Mouse (Mus musculus): ENCODE measurements around the gene Nos2. TPM values are rescaled to one million over a fixed set of nuclear protein-coding genes. Genes with fewer than 3 reads are reported as not detected.
"Not testable (repeated sequence)": the region's sequence is repeated elsewhere in the genome, so short reads cannot be mapped to it uniquely, and the experiment has no call there.

The Nos2 gene
- total and polyA plus RNA-seq, 3 experiments: 0.89 to 3.6 (median 1.9) TPM

DNA sequence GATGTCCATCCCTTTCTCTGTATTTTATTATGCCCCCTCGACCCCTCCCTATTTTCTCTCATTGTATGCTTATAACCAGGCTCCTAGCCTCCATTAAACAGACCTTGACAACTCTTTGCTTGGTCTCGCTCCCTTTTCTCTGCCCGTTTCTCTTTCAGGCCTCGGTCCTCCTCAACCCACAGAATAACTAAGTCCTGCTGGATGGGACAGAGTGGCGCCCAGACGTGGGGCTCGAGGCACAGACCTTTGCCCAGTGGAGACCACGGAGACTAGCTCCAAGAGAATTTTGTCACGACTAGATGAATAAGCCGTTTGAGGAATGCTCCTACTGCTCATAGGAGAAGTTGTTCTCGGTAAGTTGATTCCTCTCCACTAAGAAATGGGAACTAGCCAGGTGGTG, 68.6 kb downstream of the Nos2 start:
- DNase-seq: not testable (repeated sequence)

DNA sequence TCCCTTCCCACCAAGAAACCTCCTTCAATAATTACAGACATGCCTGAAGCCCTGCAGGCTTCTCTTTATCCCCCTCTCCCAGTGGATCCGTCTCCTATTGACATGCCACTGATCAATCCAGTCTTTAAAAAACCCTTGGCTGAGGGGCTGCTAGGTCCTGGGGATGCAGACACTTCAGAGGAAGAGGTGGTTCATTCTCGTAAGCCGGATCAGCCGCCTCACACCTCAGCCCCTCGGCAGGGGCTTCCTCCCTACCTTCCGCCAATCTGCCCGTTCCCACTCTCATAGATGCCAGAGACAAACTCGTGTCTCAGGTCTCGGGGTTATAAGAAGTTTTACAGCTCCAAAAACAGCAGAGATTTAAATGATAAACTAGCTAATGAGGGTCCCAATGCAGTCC, 69.5 kb downstream of the Nos2 start:
- no peak for DNase-seq

DNA sequence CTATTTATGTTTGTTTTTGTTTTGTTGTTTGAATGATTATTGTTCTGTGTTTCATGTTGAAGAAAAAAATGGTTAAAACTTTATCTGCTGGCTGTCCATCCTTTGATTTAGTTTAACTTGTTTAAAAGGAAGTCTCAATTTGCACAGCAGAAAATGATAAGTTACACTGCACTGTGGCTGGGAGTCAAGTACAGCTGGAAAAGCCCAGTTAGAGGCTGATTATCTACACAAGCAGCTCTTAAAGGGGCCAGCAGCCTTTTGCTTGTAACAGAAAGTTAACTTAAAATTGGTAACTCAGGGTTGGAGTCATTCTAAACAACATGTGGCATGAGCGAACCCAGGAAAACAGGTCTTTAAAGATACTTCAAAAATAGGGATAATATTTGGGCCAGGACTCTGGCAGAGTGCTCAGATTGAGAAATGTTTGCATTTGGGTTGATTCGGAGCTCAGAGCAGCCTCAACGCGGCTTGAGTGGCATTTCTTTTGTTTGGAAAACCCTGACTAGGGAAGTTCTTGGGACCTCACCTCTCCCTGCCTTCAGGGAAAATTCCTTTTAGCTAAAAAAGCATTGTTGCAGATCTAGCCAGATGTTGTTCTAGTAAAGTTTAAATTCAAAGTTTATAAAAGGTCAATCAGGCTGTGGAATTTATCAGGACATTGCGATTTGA, 70.4 kb downstream of the Nos2 start:
- not testable (repeated sequence) for DNase-seq

DNA sequence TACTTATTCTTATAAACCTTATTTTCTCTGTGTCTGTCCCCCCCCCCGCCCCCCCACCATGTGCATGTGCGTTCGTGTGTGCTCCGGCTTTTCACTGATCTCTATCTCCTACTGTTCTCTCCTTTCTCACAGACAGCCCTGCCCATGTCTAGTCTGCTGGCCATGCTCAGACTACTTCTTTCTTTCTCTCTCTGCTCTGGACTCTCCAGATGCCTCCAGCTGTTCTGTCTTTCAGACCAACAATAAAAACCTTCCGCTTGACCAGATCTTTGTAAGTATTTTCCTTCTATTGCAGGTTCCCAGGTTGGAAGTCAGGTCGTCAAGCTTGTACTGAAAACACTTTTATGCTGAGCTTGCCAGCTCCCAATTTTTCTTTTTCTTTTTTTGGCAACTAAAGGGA, 78.5 kb downstream of the Nos2 start:
- DNase-seq: no peak

DNA sequence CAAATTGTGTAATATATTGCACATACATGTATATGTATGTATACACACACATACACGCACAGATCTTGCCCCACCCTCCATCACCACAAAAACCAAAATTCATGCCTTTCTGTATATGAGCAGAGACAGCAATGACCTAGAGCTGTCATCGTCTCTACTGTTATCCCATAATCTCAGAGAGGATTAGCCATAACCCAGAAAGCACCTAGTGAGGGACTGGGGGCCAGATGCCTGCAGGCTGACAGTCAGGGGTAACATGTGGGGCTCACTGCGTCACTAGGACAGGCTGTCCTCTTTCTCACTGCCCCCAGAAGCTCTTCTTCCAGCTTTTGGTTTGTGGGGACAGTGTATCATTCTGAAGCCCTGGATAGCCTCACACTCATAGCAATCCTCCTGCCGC, 81.3 kb downstream of the Nos2 start:
- DNase-seq: no peak

DNA sequence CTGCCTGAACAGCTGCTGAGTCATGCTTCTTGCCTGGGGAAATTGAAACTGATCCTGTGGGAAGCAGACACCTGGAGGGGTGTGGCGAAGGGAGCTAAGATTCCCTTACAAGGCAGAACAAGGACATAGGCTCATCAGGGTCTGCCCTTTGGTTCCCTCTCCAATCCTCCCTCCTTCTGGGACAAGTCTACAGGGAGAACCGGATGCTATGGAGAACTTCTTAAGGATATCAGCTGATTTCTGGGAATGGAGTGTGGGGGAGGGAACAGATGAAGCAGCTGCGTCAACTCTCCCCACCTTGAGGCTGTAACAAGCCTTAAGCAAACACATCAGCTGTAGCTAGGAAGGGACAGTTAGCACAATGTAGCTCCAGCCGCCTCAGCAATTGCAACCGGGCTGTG, 82.0 kb downstream of the Nos2 start:
- no peak for DNase-seq

DNA sequence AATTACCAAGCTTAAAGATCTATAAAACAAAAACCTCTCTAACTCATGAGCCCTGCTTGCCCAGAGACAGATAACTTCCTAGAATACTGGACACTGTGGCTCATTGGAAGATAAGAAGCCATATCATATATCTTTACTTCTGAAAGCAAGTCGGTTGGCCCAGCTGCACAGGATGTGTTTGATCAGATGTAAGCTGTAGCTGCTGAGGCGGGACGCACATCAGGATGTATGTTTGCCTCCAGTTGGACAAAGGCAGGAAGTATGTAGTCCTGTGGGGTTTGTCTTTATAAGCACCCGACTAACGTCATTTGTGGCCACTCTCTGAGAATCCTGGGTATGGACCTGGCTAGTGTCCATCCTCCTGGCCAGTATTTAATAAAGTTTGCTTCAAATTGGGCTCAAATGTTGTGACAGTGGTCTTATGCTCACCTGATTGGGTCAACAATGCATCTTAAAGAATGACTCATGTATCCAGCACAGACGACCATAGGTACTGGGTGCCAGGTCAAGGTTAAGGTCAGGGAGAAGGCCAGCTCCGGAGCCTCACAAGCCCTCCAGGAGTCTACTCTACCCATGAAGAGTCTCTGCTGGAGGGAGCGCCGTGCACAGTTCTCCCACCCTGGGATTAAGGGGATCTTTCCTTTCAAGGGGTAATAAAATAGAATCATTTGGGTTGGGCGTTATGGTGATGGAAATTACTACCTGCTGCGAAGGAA, 82.6 kb downstream of the Nos2 start:
- DNase-seq: no peak

DNA sequence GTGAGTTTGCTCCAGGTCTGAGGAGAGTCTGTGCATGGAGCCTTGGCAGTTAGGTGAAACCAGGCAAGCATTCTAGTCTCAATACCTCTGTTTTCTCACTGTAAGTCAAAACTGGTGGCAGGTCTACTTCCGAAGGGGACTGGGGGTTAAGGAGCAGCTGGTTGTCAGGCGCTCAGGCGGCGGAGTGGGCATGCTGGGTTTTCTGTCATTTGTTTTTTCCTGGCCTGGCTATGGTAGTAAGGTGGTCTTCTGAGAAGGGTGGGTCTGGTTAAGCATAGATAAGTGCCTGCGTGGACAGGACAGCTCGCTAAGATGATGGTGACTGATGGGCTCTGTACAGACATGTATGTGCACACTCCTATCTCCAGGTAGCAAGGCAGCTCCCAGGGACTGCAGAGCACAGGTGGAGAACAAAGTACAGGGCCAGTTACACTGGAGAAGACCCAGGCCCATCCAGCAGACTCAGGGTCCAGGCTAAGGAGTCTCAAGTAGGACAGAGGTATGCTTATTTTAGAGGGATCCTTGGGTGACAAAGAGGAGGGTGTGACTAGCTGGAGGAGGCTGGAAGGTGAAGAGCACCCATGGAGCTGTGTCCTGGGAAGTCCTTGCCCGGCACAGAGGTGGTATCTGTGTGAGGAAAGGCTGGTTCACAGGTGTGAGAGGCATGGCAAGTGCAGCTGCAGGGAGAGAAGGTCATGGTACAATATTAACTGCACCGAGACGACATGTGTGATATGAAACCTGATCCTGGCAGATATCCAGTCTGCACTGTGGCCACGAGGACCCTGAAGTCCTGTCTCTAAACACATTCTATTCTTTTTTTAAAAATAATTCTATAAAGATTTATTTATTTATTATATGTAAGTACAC, 83.4 kb downstream of the Nos2 start:
- DNase-seq: no peak

DNA sequence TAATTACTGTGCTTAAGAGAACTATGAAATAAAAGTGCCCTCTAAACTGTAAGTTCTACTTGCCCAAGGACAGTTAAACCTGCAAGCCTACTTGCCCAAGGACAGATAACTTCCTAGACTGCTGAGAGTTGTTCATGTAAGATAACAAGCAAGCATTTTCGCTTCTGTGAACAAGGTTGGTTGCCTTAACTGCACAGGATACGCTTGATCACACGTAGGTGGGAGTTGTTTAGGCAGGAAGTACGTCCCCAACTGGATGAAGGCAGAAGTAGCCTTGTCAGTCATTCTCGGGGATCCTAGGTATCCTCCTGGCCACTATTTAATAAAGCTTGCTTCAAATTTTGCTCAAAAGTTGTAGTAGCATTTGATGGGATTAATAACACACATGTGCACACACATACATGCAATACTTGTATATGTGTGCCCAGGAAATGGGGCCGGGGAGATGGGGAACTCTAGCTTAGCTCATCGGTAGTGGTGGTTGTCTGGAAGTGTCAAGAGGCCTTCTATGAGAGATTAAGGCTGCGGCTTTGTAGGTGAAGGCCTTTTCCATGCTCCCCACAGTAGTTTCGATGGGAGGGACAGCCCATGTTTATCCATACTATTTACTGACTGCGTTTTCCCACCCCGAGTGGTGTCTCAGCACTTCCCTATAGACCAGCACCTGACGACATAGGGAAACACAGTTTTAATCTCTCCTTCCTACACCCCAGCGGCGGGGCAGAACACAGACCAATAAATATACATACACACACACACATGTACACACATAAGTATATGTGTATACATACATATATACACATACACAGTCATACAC, 85.2 kb downstream of the Nos2 start:
- DNase-seq: no peak

DNA sequence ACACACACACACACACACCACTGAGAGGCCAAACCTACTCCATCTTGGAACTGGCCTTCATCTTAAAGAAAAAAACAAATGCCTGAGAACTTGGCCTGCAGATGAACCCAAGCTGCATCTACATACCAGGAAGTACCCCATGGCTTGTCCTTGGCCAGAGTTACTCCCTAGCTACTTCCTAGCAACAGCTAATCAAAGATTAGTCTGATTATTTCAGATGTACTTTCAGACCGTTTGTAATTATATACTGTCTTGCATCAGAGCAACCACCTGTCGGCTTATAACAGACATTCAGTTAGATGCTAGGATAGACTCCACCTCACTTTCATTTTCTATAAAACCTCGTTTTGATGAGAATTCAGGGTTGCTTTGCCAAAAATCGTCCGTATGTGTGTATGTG, 85.8 kb downstream of the Nos2 start:
- no peak for DNase-seq

DNA sequence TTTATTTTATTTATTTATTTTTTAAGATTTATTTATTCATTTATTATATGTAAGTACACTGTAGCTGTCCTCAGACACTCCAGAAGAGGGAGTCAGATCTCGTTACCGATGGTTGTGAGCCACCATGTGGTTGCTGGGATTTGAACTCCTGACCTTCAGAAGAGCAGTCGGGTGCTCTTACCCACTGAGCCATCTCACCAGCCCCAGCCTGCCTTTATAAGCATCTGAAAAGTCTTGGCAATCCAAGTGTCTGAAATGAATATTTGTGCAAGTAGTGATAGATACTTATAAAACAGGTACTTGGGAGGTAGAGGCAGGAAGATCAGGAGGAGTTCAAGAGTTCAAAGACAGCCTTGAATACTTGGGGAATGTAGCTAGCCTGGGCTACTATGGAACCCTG, 86.8 kb downstream of the Nos2 start:
- not testable (repeated sequence) for DNase-seq

DNA sequence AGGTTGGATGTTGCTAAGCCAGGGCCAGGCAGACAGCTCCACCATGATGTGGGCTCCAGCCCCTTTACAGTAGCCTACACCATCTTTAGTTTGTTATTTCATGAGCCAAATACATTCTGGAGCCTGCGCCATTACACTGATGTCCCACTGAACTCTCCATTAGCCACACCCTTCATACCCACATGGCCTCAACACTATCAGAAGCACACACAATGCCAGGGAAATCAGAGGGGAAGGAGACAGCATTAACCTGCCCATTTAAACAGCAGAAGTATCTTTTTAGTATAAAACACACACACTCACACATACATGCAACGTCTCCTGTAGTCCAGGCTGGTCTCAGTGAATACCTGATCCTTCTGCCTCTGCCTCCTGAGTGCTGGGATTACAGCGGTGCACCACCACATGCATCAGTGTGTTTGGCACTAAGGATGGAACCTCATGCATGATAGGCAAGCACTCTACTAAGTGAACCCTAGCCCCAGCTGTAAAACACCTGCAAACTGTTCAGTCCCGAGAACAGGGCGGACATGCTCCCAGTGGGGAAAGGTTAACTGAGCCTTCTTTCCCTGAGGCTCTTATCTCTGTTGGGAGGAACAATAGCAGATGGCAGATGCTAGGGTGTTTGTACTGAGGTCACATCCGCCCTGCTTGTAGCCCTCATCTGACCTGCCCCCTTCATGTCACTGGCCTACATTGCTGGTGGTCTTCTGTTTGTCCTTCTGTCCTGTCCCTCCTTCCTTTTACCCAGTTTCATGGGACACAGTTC, 87.6 kb downstream of the Nos2 start:
- no peak for DNase-seq

DNA sequence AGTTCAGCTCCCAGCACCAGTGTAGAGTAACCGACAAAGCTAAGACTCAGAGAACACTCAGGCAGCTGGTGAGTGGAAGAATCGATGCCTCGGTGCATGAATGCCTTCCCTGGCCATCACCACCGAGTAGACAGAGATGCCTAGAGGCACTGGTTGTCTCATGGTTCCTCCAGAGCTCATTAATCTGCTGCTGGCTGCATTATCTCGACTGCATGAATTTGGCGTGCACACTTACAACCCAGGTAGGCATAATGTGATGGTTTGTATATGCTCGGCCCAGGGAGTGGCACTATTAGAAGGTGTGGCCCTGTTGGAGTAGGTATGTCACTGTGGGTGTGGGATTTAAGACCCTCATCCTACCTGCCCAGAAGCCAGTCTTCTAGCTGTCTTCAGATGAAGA, 88.3 kb downstream of the Nos2 start:
- no peak for DNase-seq

Other genes starting within 250 kb of the Nos2 start
- gene Nlk, start 223.4 kb upstream of the Nos2 start, total RNA-seq (2021): 10 to 100 TPM; 37.8 to 75.4 TPM
- 29.3 and 30.1 TPM in 2 replicates for gene Nlk, start 223.4 kb upstream of the Nos2 start, polyA plus RNA-seq (2012; rRNA removed)
- 10 to 100 TPM; 52.0 to 68.9 TPM for gene Ccnq, start 169.1 kb upstream of the Nos2 start, total RNA-seq (2021)
- 117 and 120 TPM in 2 replicates for gene Ccnq, start 169.1 kb upstream of the Nos2 start, polyA plus RNA-seq (2012; rRNA removed)
- 10 to 100 TPM; 47.7 to 51.1 TPM for gene Lyrm9, start 94.2 kb upstream of the Nos2 start, total RNA-seq (2021)
- 40.0 and 49.3 TPM in 2 replicates for gene Lyrm9, start 94.2 kb upstream of the Nos2 start, polyA plus RNA-seq (2012; rRNA removed)
- gene Lgals9, start 64.2 kb downstream of the Nos2 start, total RNA-seq (2021): 10 to 100 TPM; 20.9 to 22.4 TPM
- gene Lgals9, start 64.2 kb downstream of the Nos2 start, polyA plus RNA-seq (2012; rRNA removed): 39.1 and 41.3 TPM in 2 replicates
- gene Ksr1, start 225.6 kb downstream of the Nos2 start, total RNA-seq (2021): 10 to 100 TPM in 1 of 2 experiments, 1 to 10 TPM in 1; 9.1 to 14.6 TPM
- 17.5 and 27.6 TPM in 2 replicates for gene Ksr1, start 225.6 kb downstream of the Nos2 start, polyA plus RNA-seq (2012; rRNA removed)